Comparison of ENCODE assay signal across 9 mouse cellular contexts in the genomic region with DNA sequence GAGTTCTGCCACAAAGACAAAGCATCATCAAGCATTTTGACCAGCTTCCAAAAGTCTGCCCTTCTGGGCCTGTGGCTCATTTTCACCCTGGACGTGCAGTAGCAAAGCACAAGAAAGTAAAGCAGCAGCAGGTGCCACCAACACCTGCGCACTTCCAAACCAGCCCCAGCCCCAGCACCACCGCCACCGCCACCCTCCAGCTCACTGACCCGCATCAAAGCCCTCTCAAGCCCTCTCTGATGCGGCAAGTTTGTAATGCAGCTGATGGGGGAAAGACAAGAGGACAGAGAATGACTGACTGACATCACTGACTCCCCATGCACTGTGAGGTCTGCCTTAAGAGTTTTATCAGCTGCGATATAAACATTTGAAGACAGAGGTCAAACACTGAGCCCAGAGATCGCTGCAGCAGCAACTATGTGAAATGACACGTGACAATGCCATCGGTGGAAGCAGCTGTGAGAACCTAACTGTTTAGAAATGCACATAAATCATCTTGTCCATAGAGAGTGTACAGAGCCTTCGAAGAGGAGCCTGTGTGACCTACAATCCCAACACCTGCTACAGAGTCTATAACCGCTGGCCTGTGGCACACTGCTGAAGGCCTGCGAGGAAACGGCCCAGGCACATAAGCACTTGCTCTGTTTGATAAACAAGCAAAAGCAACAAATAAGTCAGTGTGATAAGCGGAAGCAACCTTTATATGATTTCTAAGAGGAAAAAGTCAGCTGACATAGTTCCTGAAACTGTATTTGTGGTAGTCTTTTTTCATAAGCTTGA. TPM values are rescaled to one million over a fixed set of nuclear protein-coding genes. Genes with fewer than 3 reads are reported as not detected.
DNase-seq lines count a peak whose midpoint lies in the region; ATAC-seq and TF ChIP-seq lines count a peak whose summit lies in the region.
"Had no signal": no experiment of that assay in that cellular context is flagged by ENCODE, and none has a peak within 500 bp of the region (broad histone marks: within the 10 kb centered on the region; RNA-seq: fewer than 3 reads in every experiment).

No protein-coding gene starts in this region.

- peak overlapping the region; percentile 72 for H3K27ac ChIP-seq in gastrocnemius, adult 2 months
- H3K27ac ChIP-seq in hindbrain, embryonic 15.5 days (replicated peaks): no peak overlapping the region
- H3K27ac ChIP-seq in midbrain, embryonic 15.5 days: no peak overlapping the region

- intact Hi-C loops in gastrocnemius, adult 2 months (cut with DNase I): loop anchor here (2.0 to 5.0 kb wide), 3 partner anchors 15 to 75 kb away; no protein-coding TSS in a partner anchor

- no peaks in the 10 kb centered on the region for H3K36me3 ChIP-seq in hindbrain, embryonic 15.5 days
- no peaks in the 10 kb centered on the region for H3K36me3 ChIP-seq in midbrain, embryonic 15.5 days (replicated peaks)

- DNase-seq in gastrocnemius, adult 2 months: no peak
- no peak for DNase-seq in gastrocnemius, postnatal 10 days
- DNase-seq in A20 (ENCODE audit: low read depth, low spot score): peak; percentile 91
- no peak for DNase-seq in cerebellum, adult 8-10 months
- no peak for DNase-seq in gastrocnemius, adult 8-10 months (ENCODE audit: low spot score in 2 of 2)
- DNase-seq in adrenal gland, adult 8-10 months: no peak
- DNase-seq: layer of hippocampus, postnatal 36 days had no signal

- H3K9me3 ChIP-seq in hindbrain, embryonic 15.5 days: no peaks in the 10 kb centered on the region
- no peaks in the 10 kb centered on the region for H3K9me3 ChIP-seq in midbrain, embryonic 15.5 days

- ATAC-seq in hindbrain, embryonic 15.5 days (ENCODE audit: low FRiP score, low read depth): peak; percentile 57; the same call in 1 of the 2 replicates
- ATAC-seq in midbrain, embryonic 15.5 days (replicated peaks): peak; percentile 29

- no peak overlapping the region for H3K9ac ChIP-seq in hindbrain, embryonic 15.5 days
- no peak overlapping the region for H3K9ac ChIP-seq in midbrain, embryonic 15.5 days

- H3K4me1 ChIP-seq in hindbrain, embryonic 15.5 days (replicated peaks): peaks cover 38% of the 10 kb centered on the region
- peaks cover 26% of the 10 kb centered on the region for H3K4me1 ChIP-seq in midbrain, embryonic 15.5 days

- TF ChIP-seq CTCF in gastrocnemius, adult 2 months (IDR thresholded peaks at IDR 0.05): no peak

- no peak overlapping the region for H3K4me3 ChIP-seq in gastrocnemius, adult 2 months
- no peak overlapping the region for H3K4me3 ChIP-seq in hindbrain, embryonic 15.5 days
- H3K4me3 ChIP-seq in midbrain, embryonic 15.5 days: no peak overlapping the region

- H3K4me2 ChIP-seq in hindbrain, embryonic 15.5 days: no peak overlapping the region
- no peak overlapping the region for H3K4me2 ChIP-seq in midbrain, embryonic 15.5 days

- no peaks in the 10 kb centered on the region for H3K27me3 ChIP-seq in hindbrain, embryonic 15.5 days
- no peaks in the 10 kb centered on the region for H3K27me3 ChIP-seq in midbrain, embryonic 15.5 days (replicated peaks)

- 40% methylated on average over 15 of the region's 15 CpGs for WGBS in hindbrain, embryonic 15.5 days
- 43% methylated on average over 15 of the region's 15 CpGs for WGBS in midbrain, embryonic 15.5 days

RNA-seq across cellular contexts. Expression of a gene that starts 21.7 kb away (rescaled TPM):
- total RNA-seq in gastrocnemius, adult 2 months (2021): 10 to 100 TPM; 24.1 to 37.5 TPM
- 10 to 100 TPM; 44.4 to 58.3 TPM for total RNA-seq in gastrocnemius, postnatal 10 days (2021)
- 11.9 and 13.5 TPM in 2 replicates for polyA plus RNA-seq in hindbrain, embryonic 15.5 days (2015; fragmentation: Nextera tagmentation; extraction: Ambion mirVana)
- 13.1 and 14.8 TPM in 2 replicates for polyA plus RNA-seq in midbrain, embryonic 15.5 days (2015; fragmentation: Nextera tagmentation; extraction: Ambion mirVana)
- 10 to 100 TPM; 22.6 to 28.6 (median 27.4) TPM for total RNA-seq in gastrocnemius, adult 8-10 months (2022)
- 10 to 100 TPM; 38.4 to 51.7 (median 48.2) TPM for total RNA-seq in adrenal gland, adult 8-10 months (2022)
